Mouse (Mus musculus) CD4-positive helper T cell, adult 2 months (primary cell): ENCODE measurements around the gene Fam129c.

Experiments
- DNase-seq: peaks from one replicate; pipeline ENCODE4 v3.0.0-alpha.2; 2012; ENCODE audit warnings: low read depth, missing footprints, low spot score

Gene Fam129c

GRCm38 (mm10) chr8:71574426-71574825 lies 23.0 kb upstream of the Fam129c start:
- DNase-seq = no peak

GRCm38 (mm10) chr8:71575020-71575419 lies 22.4 kb upstream of the Fam129c start:
- DNase-seq = no peak

GRCm38 (mm10) chr8:71577856-71578387 lies 19.5 kb upstream of the Fam129c start:
- DNase-seq = no peak

GRCm38 (mm10) chr8:71579009-71579408 lies 18.4 kb upstream of the Fam129c start:
- no peak for DNase-seq

GRCm38 (mm10) chr8:71579476-71579875 lies 18.0 kb upstream of the Fam129c start:
- DNase-seq = no peak

- no peak for DNase-seq
Observed at GRCm38 (mm10) chr8:71580201-71580600, 17.2 kb upstream of the Fam129c start.

- DNase-seq = peak; percentile 55
Observed at GRCm38 (mm10) chr8:71586891-71587290, 10.6 kb upstream of the Fam129c start.

GRCm38 (mm10) chr8:71588762-71589161 lies 8.7 kb upstream of the Fam129c start:
- no peak for DNase-seq

- no peak for DNase-seq
Observed at GRCm38 (mm10) chr8:71591017-71591416, 6.4 kb upstream of the Fam129c start.

GRCm38 (mm10) chr8:71591471-71592373 lies 5.7 kb upstream of the Fam129c start, which contains the start of gene Pgls:
TSS of gene Pgls (plus strand) at chr8:71592176.
- DNase-seq = peak; percentile 93

- DNase-seq = peak; percentile 79
Observed at GRCm38 (mm10) chr8:71592374-71593170, 4.9 kb upstream of the Fam129c start.

GRCm38 (mm10) chr8:71593556-71594323 lies 3.7 kb upstream of the Fam129c start:
- no peak for DNase-seq

GRCm38 (mm10) chr8:71594324-71594722 lies 3.1 kb upstream of the Fam129c start:
- no peak for DNase-seq

- DNase-seq = peak; percentile 86
Observed at GRCm38 (mm10) chr8:71595862-71596261, 1.6 kb upstream of the Fam129c start.

- no peak for DNase-seq
Observed at GRCm38 (mm10) chr8:71596384-71596783, 1.1 kb upstream of the Fam129c start.

GRCm38 (mm10) chr8:71596798-71597197 lies 650 bp upstream of the Fam129c start:
- peak; percentile 49 for DNase-seq

- DNase-seq = no peak
Observed at GRCm38 (mm10) chr8:71598375-71598774, 927 bp downstream of the Fam129c start.

- no peak for DNase-seq
Observed at GRCm38 (mm10) chr8:71598841-71599240, 1.4 kb downstream of the Fam129c start.

- peak; percentile 60 for DNase-seq
Observed at GRCm38 (mm10) chr8:71601939-71602665, 4.7 kb downstream of the Fam129c start.

- peak; percentile 15 for DNase-seq
Observed at GRCm38 (mm10) chr8:71602666-71603334, 5.4 kb downstream of the Fam129c start.
